Mouse (Mus musculus) liver, embryonic 13.5 days (tissue): ENCODE measurements around the gene Dnaic1. TPM values are rescaled to one million over a fixed set of nuclear protein-coding genes. Genes with fewer than 3 reads are reported as not detected.

Experiments
- ATAC-seq: fragments of 200-750 bp; cut with Nextera tagmentation; 2 replicates; pipeline ENCODE4 v1.8.0; 2017; ENCODE audit warnings: low read depth, mild to moderate bottlenecking, moderate number of reproducible peaks, moderate library complexity
- DNase-seq: peaks from one replicate; pipeline ENCODE4 v3.0.0; 2022
- H3K27ac ChIP-seq: fragments of 300-500 bp; sonication (generic); 2 replicates; pipeline ENCODE4 v1.5.1; 2015; ENCODE audit warnings: moderate library complexity, mild to moderate bottlenecking, inconsistent platforms
- H3K27me3 ChIP-seq: fragments of 300-500 bp; sonication (generic); 2 replicates; pipeline ENCODE4 v1.6.1; 2015; ENCODE audit warnings: mild to moderate bottlenecking, inconsistent platforms
- H3K36me3 ChIP-seq: fragments of 300-500 bp; sonication (generic); 2 replicates; pipeline ENCODE4 v1.6.1; 2015; ENCODE audit warnings: mild to moderate bottlenecking, inconsistent platforms
- H3K4me1 ChIP-seq: fragments of 300-500 bp; sonication (generic); replicated peaks from 2 replicates; pipeline ENCODE4 v1.6.1; 2015; ENCODE audit warnings: inconsistent platforms
- H3K4me2 ChIP-seq: fragments of 300-500 bp; sonication (generic); 2 replicates; pipeline ENCODE4 v1.6.1; 2015; ENCODE audit warnings: inconsistent platforms, mild to moderate bottlenecking, moderate library complexity
- H3K4me3 ChIP-seq: fragments of 300-500 bp; sonication (generic); replicated peaks from 2 replicates; pipeline ENCODE4 v1.5.1; 2015; ENCODE audit warnings: mild to moderate bottlenecking, inconsistent platforms
- H3K9ac ChIP-seq: fragments of 300-500 bp; sonication (generic); 2 replicates; pipeline ENCODE4 v1.6.1; 2015; ENCODE audit warnings: mild to moderate bottlenecking, inconsistent platforms
- H3K9me3 ChIP-seq: fragments of 300-500 bp; sonication (generic); replicated peaks from 2 replicates; pipeline ENCODE4 v1.6.1; 2016; ENCODE audit warnings: inconsistent platforms
- WGBS: fragments of 180-500 bp; shearing (Covaris S2); methylation state at CpG from one replicate; pipeline ENCODE4 v1.1.7; 2015; ENCODE audit not compliant: insufficient replicate concordance; 5-methylcytosine and 5-hydroxymethylcytosine counted together
- polyA plus RNA-seq: library from polyadenylated mRNA; unstranded; fragments of >200 nt; fragmentation: Nextera tagmentation; extraction: Ambion mirVana; gene quantifications from 2 replicates; pipeline ENCODE4 v1.2.1, GENCODE M21; 2015

Gene Dnaic1
- polyA plus RNA-seq, 1 experiment from 2014 or later, result 1.4 TPM

GRCm38 (mm10) chr4:41636882-41637635 lies 67.5 kb downstream of the Dnaic1 start:
- Histone ChIP-seq H3K27me3 (peaks cover 39% of the 10 kb centered on the region), H3K27ac (no peak overlapping the region; the same call in 1 of the 2 replicates), H3K9me3 (no peaks in the 10 kb centered on the region), H3K4me1 (peaks cover 18% of the 10 kb centered on the region), H3K9ac (no peak overlapping the region), H3K36me3 (no peaks in the 10 kb centered on the region), H3K4me3 (no peak overlapping the region), H3K4me2 (no peak overlapping the region)
- DNase-seq (no peak), ATAC-seq (no peak)
- WGBS, result 61% methylated on average over 10 of the region's 10 CpGs

GRCm38 (mm10) chr4:41638186-41638731 lies 68.7 kb downstream of the Dnaic1 start:
- no peaks in the 10 kb centered on the region for H3K36me3 ChIP-seq
- H3K4me2 ChIP-seq, result no peak overlapping the region
- WGBS, result 75% methylated on average over 10 of the region's 10 CpGs
- H3K4me3 ChIP-seq, result no peak overlapping the region
- H3K27me3 ChIP-seq, result peaks cover 39% of the 10 kb centered on the region
- no peaks in the 10 kb centered on the region for H3K9me3 ChIP-seq
- DNase-seq, result no peak
- no peak overlapping the region for H3K9ac ChIP-seq
- H3K27ac ChIP-seq, result no peak overlapping the region
- ATAC-seq, result no peak
- peaks cover 16% of the 10 kb centered on the region for H3K4me1 ChIP-seq

GRCm38 (mm10) chr4:41638828-41639213 lies 69.2 kb downstream of the Dnaic1 start:
- no peak overlapping the region for H3K9ac ChIP-seq

GRCm38 (mm10) chr4:41639214-41639841 lies 69.8 kb downstream of the Dnaic1 start:
- DNase-seq (no peak), ATAC-seq (no peak; the same call in 1 of the 2 replicates)
- no peak overlapping the region for H3K27ac ChIP-seq
- peaks cover 39% of the 10 kb centered on the region for H3K27me3 ChIP-seq
- H3K9ac ChIP-seq, result peak overlapping the region; percentile 60
- H3K36me3 ChIP-seq, result no peaks in the 10 kb centered on the region
- peaks cover 16% of the 10 kb centered on the region for H3K4me1 ChIP-seq
- 22% methylated on average over 10 of the region's 10 CpGs for WGBS
- peak overlapping the region; percentile 56 for H3K4me3 ChIP-seq
- H3K4me2 ChIP-seq, result peak overlapping the region; percentile 79
- H3K9me3 ChIP-seq, result no peaks in the 10 kb centered on the region

More at GRCm38 (mm10) chr4:41638828-41639213, 69.2 kb downstream of the Dnaic1 start:
- Histone ChIP-seq H3K4me3 (no peak overlapping the region), H3K9me3 (no peaks in the 10 kb centered on the region), H3K36me3 (no peaks in the 10 kb centered on the region), H3K4me2 (no peak overlapping the region), H3K4me1 (peaks cover 16% of the 10 kb centered on the region), H3K27ac (no peak overlapping the region), H3K27me3 (peaks cover 39% of the 10 kb centered on the region)
- 72% methylated on average over 6 of the region's 6 CpGs for WGBS
- ATAC-seq (no peak), DNase-seq (no peak)

- Histone ChIP-seq H3K27ac (no peak within 1 kb of the TSS), H3K9ac (peak within 1 kb of the TSS; percentile 60), H3K4me2 (peak within 1 kb of the TSS; percentile 79), H3K4me3 (peak within 1 kb of the TSS; percentile 56), H3K4me1 (peaks cover 16% of the 10 kb centered on the region), H3K9me3 (no peaks in the 10 kb centered on the region), H3K27me3 (peaks cover 39% of the 10 kb centered on the region), H3K36me3 (no peaks in the 10 kb centered on the region)
- peak; percentile 86 for DNase-seq
- 1% methylated on average over 60 of the region's 74 CpGs for WGBS
- ATAC-seq, result peak; percentile 91
Observed at GRCm38 (mm10) chr4:41639913-41640507, 70.4 kb downstream of the Dnaic1 start, which contains the start of gene Enho. Gene Enho (minus strand): TSS chr4:41640324.

- ATAC-seq (no peak), DNase-seq (no peak)
- no peaks in the 10 kb centered on the region for H3K9me3 ChIP-seq
- H3K4me3 ChIP-seq, result no peak overlapping the region
- peaks cover 28% of the 10 kb centered on the region for H3K27me3 ChIP-seq
- no peaks in the 10 kb centered on the region for H3K36me3 ChIP-seq
- H3K4me2 ChIP-seq, result no peak overlapping the region
- H3K27ac ChIP-seq, result no peak overlapping the region
- H3K4me1 ChIP-seq, result peaks cover 16% of the 10 kb centered on the region
- H3K9ac ChIP-seq, result no peak overlapping the region
- 72% methylated on average over 6 of the region's 6 CpGs for WGBS
Observed at GRCm38 (mm10) chr4:41641199-41641822, 71.7 kb downstream of the Dnaic1 start.

GRCm38 (mm10) chr4:41645488-41645887 lies 75.9 kb downstream of the Dnaic1 start:
- ATAC-seq, result no peak
- no peak overlapping the region for H3K4me3 ChIP-seq
- H3K27ac ChIP-seq, result no peak overlapping the region
- H3K36me3 ChIP-seq, result no peaks in the 10 kb centered on the region
- no peaks in the 10 kb centered on the region for H3K9me3 ChIP-seq
- no peak overlapping the region for H3K4me2 ChIP-seq
- H3K4me1 ChIP-seq, result peaks cover 21% of the 10 kb centered on the region
- no peak for DNase-seq
- H3K27me3 ChIP-seq, result no peaks in the 10 kb centered on the region
- 14% methylated on average over 5 of the region's 5 CpGs for WGBS
- H3K9ac ChIP-seq, result no peak overlapping the region

- H3K9me3 ChIP-seq, result no peaks in the 10 kb centered on the region
- H3K36me3 ChIP-seq, result no peaks in the 10 kb centered on the region
- H3K4me3 ChIP-seq, result no peak overlapping the region
- H3K4me1 ChIP-seq, result peaks cover 17% of the 10 kb centered on the region
- peak; percentile 23; the same call in 1 of the 2 replicates for ATAC-seq
- peak overlapping the region; percentile 24; the same call in 1 of the 2 replicates for H3K27ac ChIP-seq
- H3K27me3 ChIP-seq, result no peaks in the 10 kb centered on the region
- 54% methylated on average over 4 of the region's 4 CpGs for WGBS
- H3K4me2 ChIP-seq, result peak overlapping the region; percentile 24
- H3K9ac ChIP-seq, result no peak overlapping the region
- DNase-seq, result no peak
Observed at GRCm38 (mm10) chr4:41648157-41648556, 78.6 kb downstream of the Dnaic1 start.

- H3K4me2 ChIP-seq, result peak overlapping the region; percentile 24
- H3K4me1 ChIP-seq, result peaks cover 17% of the 10 kb centered on the region
- 36% methylated on average over 7 of the region's 7 CpGs for WGBS
- no peaks in the 10 kb centered on the region for H3K27me3 ChIP-seq
- no peak overlapping the region for H3K4me3 ChIP-seq
- peak overlapping the region; percentile 24; the same call in 1 of the 2 replicates for H3K27ac ChIP-seq
- DNase-seq (no peak), ATAC-seq (peak; percentile 87)
- H3K9ac ChIP-seq, result no peak overlapping the region
- no peaks in the 10 kb centered on the region for H3K36me3 ChIP-seq
- no peaks in the 10 kb centered on the region for H3K9me3 ChIP-seq
Observed at GRCm38 (mm10) chr4:41648627-41649026, 79.1 kb downstream of the Dnaic1 start.

- Histone ChIP-seq H3K36me3 (no peaks in the 10 kb centered on the region), H3K9me3 (no peaks in the 10 kb centered on the region), H3K9ac (no peak overlapping the region), H3K27me3 (peaks cover 12% of the 10 kb centered on the region; the same call in 1 of the 2 replicates), H3K4me1 (peaks cover 20% of the 10 kb centered on the region), H3K4me2 (no peak overlapping the region), H3K4me3 (no peak overlapping the region), H3K27ac (no peak overlapping the region)
- DNase-seq (no peak), ATAC-seq (no peak)
- WGBS, result 45% methylated on average over 6 of the region's 6 CpGs
Observed at GRCm38 (mm10) chr4:41653296-41653695, 83.7 kb downstream of the Dnaic1 start.

- no peak overlapping the region for H3K27ac ChIP-seq
- H3K4me1 ChIP-seq, result peaks cover 19% of the 10 kb centered on the region
- H3K9me3 ChIP-seq, result no peaks in the 10 kb centered on the region
- no peaks in the 10 kb centered on the region for H3K36me3 ChIP-seq
- H3K4me3 ChIP-seq, result no peak overlapping the region
- no peak overlapping the region for H3K4me2 ChIP-seq
- H3K9ac ChIP-seq, result no peak overlapping the region
- DNase-seq (no peak), ATAC-seq (peak; percentile 57; the same call in 1 of the 2 replicates)
- H3K27me3 ChIP-seq, result peaks cover 12% of the 10 kb centered on the region; the same call in 1 of the 2 replicates
- 41% methylated on average over 6 of the region's 6 CpGs for WGBS
Observed at GRCm38 (mm10) chr4:41653730-41654129, 84.2 kb downstream of the Dnaic1 start.
